Mouse (Mus musculus): ENCODE measurements around the gene Epha10. TPM values are rescaled to one million over a fixed set of nuclear protein-coding genes. Genes with fewer than 3 reads are reported as not detected.
A peak's percentile ranks its signal among the peaks of the same experiment; 100 is the strongest.

Gene Epha10
- 0.08 TPM in 1 of 2 replicates, not detected in the other for polyA plus RNA-seq (2016; fragmentation: Nextera tagmentation; extraction: Ambion mirVana)

GRCm38 (mm10) chr4:124880599-124880998 is at the start of gene Epha10:
Gene Epha10 (plus strand): TSS chr4:124880899.
- no peaks in the 10 kb centered on the region for H3K9me3 ChIP-seq
- no peaks in the 10 kb centered on the region for H3K36me3 ChIP-seq
- no peak for DNase-seq (ENCODE audit: low spot score)
- H3K27ac ChIP-seq: no peak within 1 kb of the TSS
- peaks cover 22% of the 10 kb centered on the region for H3K4me1 ChIP-seq
- peak within 1 kb of the TSS; percentile 54 for H3K4me3 ChIP-seq
- 10% methylated on average over 11 of the region's 11 CpGs for WGBS
- peaks cover 69% of the 10 kb centered on the region for H3K27me3 ChIP-seq (ENCODE audit: insufficient read depth, poor library complexity, severe bottlenecking)

- Histone ChIP-seq H3K4me1 (no peaks in the 10 kb centered on the region), H3K27me3 (ENCODE audit: insufficient read depth, poor library complexity, severe bottlenecking) (no peaks in the 10 kb centered on the region), H3K27ac (no peak overlapping the region), H3K36me3 (peaks cover 54% of the 10 kb centered on the region), H3K9me3 (no peaks in the 10 kb centered on the region), H3K4me3 (no peak overlapping the region)
- no peak for DNase-seq (ENCODE audit: low spot score)
- WGBS: 93% methylated on average over 10 of the region's 10 CpGs
Observed at GRCm38 (mm10) chr4:124832796-124833195, 47.9 kb upstream of the Epha10 start.

DNA sequence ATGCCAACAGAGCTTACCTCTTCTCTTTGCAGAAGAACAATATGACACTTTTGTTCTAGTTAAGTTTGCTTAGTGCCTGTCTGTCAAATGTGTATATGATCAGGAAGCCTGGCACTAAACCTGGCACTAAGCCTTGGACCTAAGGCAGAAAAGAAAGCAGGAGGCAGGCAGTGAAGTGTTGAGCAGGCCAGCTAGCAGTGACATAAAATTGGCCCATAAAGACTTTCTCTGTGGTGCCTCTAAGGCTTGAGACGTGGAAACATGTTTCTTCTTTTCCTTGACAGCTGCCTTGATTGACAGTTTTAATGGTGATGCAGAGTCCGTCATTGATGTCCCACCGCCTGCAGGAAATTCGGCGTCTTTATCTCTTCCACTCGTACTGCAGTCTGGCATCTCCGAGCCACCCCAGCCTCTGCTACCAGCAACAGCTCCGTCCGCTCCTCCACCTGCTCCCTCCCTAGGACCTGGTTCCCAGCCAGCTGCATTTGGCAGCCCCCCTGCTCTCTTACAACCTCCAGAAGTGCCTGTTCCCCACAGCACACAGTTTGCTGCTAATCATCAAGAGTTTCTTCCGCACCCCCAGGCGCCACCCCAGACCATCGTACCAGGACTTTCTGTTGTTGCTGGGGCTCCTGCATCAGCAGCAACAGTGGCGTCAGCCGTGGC is 42.5 kb upstream of the Epha10 start:
- no peaks in the 10 kb centered on the region for H3K9me3 ChIP-seq
- H3K4me1 ChIP-seq: 0 out of 2 replicates have a peak, but pooled peaks cover under 1% of the 10 kb centered on the region
- DNase-seq (ENCODE audit: low spot score): no peak
- no peaks in the 10 kb centered on the region for H3K27me3 ChIP-seq (ENCODE audit: insufficient read depth, poor library complexity, severe bottlenecking)
- no peak overlapping the region for H3K4me3 ChIP-seq
- H3K27ac ChIP-seq: no peak overlapping the region
- H3K36me3 ChIP-seq: peaks cover 59% of the 10 kb centered on the region
- WGBS: 81% methylated on average over 14 of the region's 14 CpGs

DNA sequence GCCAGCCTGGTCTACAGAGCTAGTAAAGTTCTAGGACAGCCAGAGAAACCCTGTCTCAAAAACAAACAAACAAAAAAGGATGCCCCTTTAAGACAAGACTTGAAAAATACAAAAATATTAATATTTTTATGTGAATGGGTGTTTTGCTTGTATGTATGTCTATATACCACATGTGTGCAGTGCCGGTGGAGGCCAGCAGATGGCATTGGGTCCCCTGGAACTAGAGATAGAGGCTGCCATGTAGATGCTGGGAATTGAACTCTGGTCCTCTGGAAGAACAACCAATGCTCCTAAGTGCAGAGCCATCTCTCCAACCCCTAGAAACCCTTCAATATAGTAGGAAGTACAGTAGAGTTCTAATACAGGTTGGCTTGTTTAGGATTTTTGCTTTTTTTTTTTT is 39.7 kb upstream of the Epha10 start:
- peaks cover 76% of the 10 kb centered on the region for H3K36me3 ChIP-seq
- no peak overlapping the region for H3K4me3 ChIP-seq
- DNase-seq (ENCODE audit: low spot score): no peak
- peaks cover 16% of the 10 kb centered on the region for H3K4me1 ChIP-seq
- no peaks in the 10 kb centered on the region for H3K9me3 ChIP-seq
- no peaks in the 10 kb centered on the region for H3K27me3 ChIP-seq (ENCODE audit: insufficient read depth, poor library complexity, severe bottlenecking)
- H3K27ac ChIP-seq: no peak overlapping the region
- WGBS: 97% methylated on average over 1 of the region's 1 CpGs

GRCm38 (mm10) chr4:124843493-124843892 is 37.2 kb upstream of the Epha10 start:
- H3K4me3 ChIP-seq: no peak overlapping the region
- peaks cover 17% of the 10 kb centered on the region for H3K4me1 ChIP-seq
- no peaks in the 10 kb centered on the region for H3K9me3 ChIP-seq
- WGBS: 55% methylated on average over 11 of the region's 11 CpGs
- H3K36me3 ChIP-seq: peaks cover 65% of the 10 kb centered on the region
- no peak for DNase-seq (ENCODE audit: low spot score)
- H3K27me3 ChIP-seq (ENCODE audit: insufficient read depth, poor library complexity, severe bottlenecking): no peaks in the 10 kb centered on the region
- H3K27ac ChIP-seq: no peak overlapping the region

- 11% methylated on average over 8 of the region's 8 CpGs for WGBS
- H3K4me3 ChIP-seq: no peak overlapping the region
- DNase-seq (ENCODE audit: low spot score): peak; percentile 92
Observed at GRCm38 (mm10) chr4:124847573-124847972, 33.1 kb upstream of the Epha10 start.

GRCm38 (mm10) chr4:124849631-124850260 is 31.0 kb upstream of the Epha10 start:
- Histone ChIP-seq H3K27ac (peak overlapping the region; percentile 98), H3K27me3 (ENCODE audit: insufficient read depth, poor library complexity, severe bottlenecking) (no peaks in the 10 kb centered on the region), H3K9me3 (no peaks in the 10 kb centered on the region), H3K4me3 (peak overlapping the region; percentile 84), H3K4me1 (peaks cover 30% of the 10 kb centered on the region), H3K36me3 (peaks cover 40% of the 10 kb centered on the region)
- 5% methylated on average over 24 of the region's 24 CpGs for WGBS
- peak; percentile 85 for DNase-seq (ENCODE audit: low spot score)

More at GRCm38 (mm10) chr4:124847573-124847972, 33.1 kb upstream of the Epha10 start:
- Histone ChIP-seq H3K27ac (no peak overlapping the region), H3K4me1 (peaks cover 37% of the 10 kb centered on the region), H3K9me3 (no peaks in the 10 kb centered on the region), H3K36me3 (peaks cover 37% of the 10 kb centered on the region), H3K27me3 (ENCODE audit: insufficient read depth, poor library complexity, severe bottlenecking) (no peaks in the 10 kb centered on the region)

- DNase-seq (ENCODE audit: low spot score): peak; percentile 96
- Histone ChIP-seq H3K36me3 (peaks cover 39% of the 10 kb centered on the region), H3K4me3 (peak within 1 kb of the TSS; percentile 84), H3K27me3 (ENCODE audit: insufficient read depth, poor library complexity, severe bottlenecking) (no peaks in the 10 kb centered on the region), H3K27ac (peak within 1 kb of the TSS; percentile 98), H3K9me3 (no peaks in the 10 kb centered on the region), H3K4me1 (peaks cover 24% of the 10 kb centered on the region)
- under 1% methylated on average over 89 of the region's 90 CpGs for WGBS
Observed at GRCm38 (mm10) chr4:124850261-124850913, 30.3 kb upstream of the Epha10 start, which contains the start of gene Yrdc. Gene Yrdc (plus strand): TSS chr4:124850679.

GRCm38 (mm10) chr4:124850933-124851658 is 29.6 kb upstream of the Epha10 start, which contains the start of gene 1110065P20Rik:
Gene 1110065P20Rik (minus strand): TSS chr4:124851196.
- Histone ChIP-seq H3K27ac (peak within 1 kb of the TSS; percentile 98), H3K36me3 (peaks cover 39% of the 10 kb centered on the region), H3K27me3 (ENCODE audit: insufficient read depth, poor library complexity, severe bottlenecking) (no peaks in the 10 kb centered on the region), H3K4me1 (peaks cover 20% of the 10 kb centered on the region), H3K4me3 (peak within 1 kb of the TSS; percentile 84), H3K9me3 (no peaks in the 10 kb centered on the region)
- DNase-seq (ENCODE audit: low spot score): peak; percentile 91
- under 1% methylated on average over 75 of the region's 75 CpGs for WGBS

GRCm38 (mm10) chr4:124856294-124856693 is 24.4 kb upstream of the Epha10 start:
- no peak for DNase-seq (ENCODE audit: low spot score)
- Histone ChIP-seq H3K36me3 (peaks cover 44% of the 10 kb centered on the region), H3K9me3 (no peaks in the 10 kb centered on the region), H3K4me1 (peaks cover 16% of the 10 kb centered on the region), H3K27ac (no peak overlapping the region), H3K27me3 (ENCODE audit: insufficient read depth, poor library complexity, severe bottlenecking) (peaks cover 15% of the 10 kb centered on the region), H3K4me3 (no peak overlapping the region)
- 96% methylated on average over 8 of the region's 8 CpGs for WGBS

DNA sequence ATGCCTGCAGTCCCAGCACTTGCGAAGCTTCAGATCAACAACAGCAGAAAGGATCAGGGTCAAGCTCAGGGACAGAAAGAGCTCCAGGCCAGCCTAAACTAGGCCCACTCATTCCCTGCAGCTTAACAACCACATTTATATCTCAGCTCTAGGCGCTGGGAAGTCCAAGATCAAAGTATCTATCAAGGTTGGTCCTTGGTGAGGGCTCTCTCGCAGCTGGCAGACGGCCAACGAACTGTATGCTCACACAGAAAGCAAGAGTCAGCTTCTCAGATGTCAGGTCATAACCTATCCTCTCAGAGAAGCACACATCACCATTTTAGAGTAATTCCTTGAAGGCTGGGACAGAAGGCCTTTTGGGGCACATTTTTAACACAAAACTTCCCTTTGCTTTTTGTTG is 22.3 kb upstream of the Epha10 start:
- no peak for DNase-seq (ENCODE audit: low spot score)

DNA sequence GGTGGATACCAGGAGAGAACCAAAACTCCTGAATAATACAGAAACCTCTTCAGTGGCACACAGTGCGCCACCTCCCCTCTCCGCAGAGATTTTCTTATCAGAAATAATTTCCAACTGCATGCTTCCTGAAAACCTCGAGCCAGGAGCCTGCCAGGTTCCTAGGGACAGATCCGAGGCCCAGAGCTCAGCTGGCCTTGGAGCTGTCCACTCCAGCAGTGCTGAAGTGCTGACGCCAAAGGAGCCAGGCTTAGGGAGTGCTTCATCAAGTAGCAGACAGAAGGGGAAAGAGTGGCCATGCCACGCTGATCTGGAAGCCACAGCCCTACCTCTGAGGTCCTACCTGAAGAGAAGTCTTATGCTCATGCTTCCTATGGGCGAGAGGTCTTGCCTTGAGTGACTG is 20.3 kb upstream of the Epha10 start:
- Histone ChIP-seq H3K4me1 (peaks cover 14% of the 10 kb centered on the region), H3K9me3 (no peaks in the 10 kb centered on the region), H3K27me3 (ENCODE audit: insufficient read depth, poor library complexity, severe bottlenecking) (peaks cover 40% of the 10 kb centered on the region), H3K4me3 (no peak overlapping the region), H3K27ac (no peak overlapping the region), H3K36me3 (peaks cover 16% of the 10 kb centered on the region; the same call in 1 of the 2 replicates)
- DNase-seq (ENCODE audit: low spot score): peak; percentile 91
- WGBS: 6% methylated on average over 7 of the region's 7 CpGs

More for the DNA sequence above, 22.3 kb upstream of the Epha10 start:
- H3K9me3 ChIP-seq: no peaks in the 10 kb centered on the region
- peaks cover 36% of the 10 kb centered on the region for H3K27me3 ChIP-seq (ENCODE audit: insufficient read depth, poor library complexity, severe bottlenecking)
- H3K36me3 ChIP-seq: peaks cover 35% of the 10 kb centered on the region
- H3K27ac ChIP-seq: no peak overlapping the region
- no peak overlapping the region for H3K4me3 ChIP-seq
- 72% methylated on average over 5 of the region's 5 CpGs for WGBS
- H3K4me1 ChIP-seq: peaks cover 14% of the 10 kb centered on the region

All from heart, embryonic 10.5 days (tissue).